Mouse (Mus musculus): ENCODE data around the gene Timm10. TPM values are rescaled to one million over a fixed set of nuclear protein-coding genes. Genes with fewer than 3 reads are reported as not detected.

The Timm10 gene
- polyA plus RNA-seq, 1 experiment from 2014 or later = 43.0 TPM

- no peak overlapping the region for H3K4me2 ChIP-seq (ENCODE audit: low read depth, low read length, severe bottlenecking)
- peaks cover 4% of the 10 kb centered on the region; the same call in 1 of the 2 replicates for H3K27me3 ChIP-seq (ENCODE audit: control insufficient read depth, insufficient read depth, low read length)
- 81% methylated on average over 3 of the region's 3 CpGs for WGBS
- no peak overlapping the region for H3K9ac ChIP-seq (ENCODE audit: low read length)
- peaks cover 7% of the 10 kb centered on the region for H3K4me1 ChIP-seq (replicated peaks; ENCODE audit: control insufficient read depth, insufficient read depth, low read length)
- no peak overlapping the region for H3K4me3 ChIP-seq (ENCODE audit: low read depth, low read length)
- H3K27ac ChIP-seq (ENCODE audit: low read depth, low read length) = no peak overlapping the region
- no peak for DNase-seq (ENCODE audit: low spot score)
- no peaks in the 10 kb centered on the region for H3K9me3 ChIP-seq (ENCODE audit: control insufficient read depth, low read length)
- H3K36me3 ChIP-seq (ENCODE audit: control insufficient read depth, insufficient read depth, low read length) = no peaks in the 10 kb centered on the region
- ATAC-seq (replicated peaks; ENCODE audit: low FRiP score) = no peak
Observed at GRCm38 (mm10) chr2:84861430-84861829, 34.6 kb downstream of the Timm10 start.

- no peak overlapping the region for H3K4me3 ChIP-seq (ENCODE audit: low read depth, low read length)
- H3K27me3 ChIP-seq (ENCODE audit: control insufficient read depth, insufficient read depth, low read length) = peaks cover 11% of the 10 kb centered on the region
- H3K36me3 ChIP-seq (ENCODE audit: control insufficient read depth, insufficient read depth, low read length) = no peaks in the 10 kb centered on the region
- DNase-seq (ENCODE audit: low spot score) = no peak
- H3K4me2 ChIP-seq (ENCODE audit: low read depth, low read length, severe bottlenecking) = no peak overlapping the region
- H3K9me3 ChIP-seq (ENCODE audit: control insufficient read depth, low read length) = no peaks in the 10 kb centered on the region
- H3K27ac ChIP-seq (ENCODE audit: low read depth, low read length) = no peak overlapping the region
- H3K4me1 ChIP-seq (replicated peaks; ENCODE audit: control insufficient read depth, insufficient read depth, low read length) = peaks cover 9% of the 10 kb centered on the region
- 78% methylated on average over 3 of the region's 3 CpGs for WGBS
- ATAC-seq (replicated peaks; ENCODE audit: low FRiP score) = no peak
- H3K9ac ChIP-seq (ENCODE audit: low read length) = no peak overlapping the region
Observed at GRCm38 (mm10) chr2:84862231-84862630, 35.4 kb downstream of the Timm10 start.

GRCm38 (mm10) chr2:84865616-84866571 lies 39.1 kb downstream of the Timm10 start:
- Histone ChIP-seq H3K9me3 (ENCODE audit: control insufficient read depth, low read length) (no peaks in the 10 kb centered on the region), H3K4me2 (ENCODE audit: low read depth, low read length, severe bottlenecking) (peak overlapping the region; percentile 75), H3K9ac (ENCODE audit: low read length) (peak overlapping the region; percentile 49), H3K27me3 (ENCODE audit: control insufficient read depth, insufficient read depth, low read length) (peaks cover 31% of the 10 kb centered on the region), H3K4me3 (ENCODE audit: low read depth, low read length) (peak overlapping the region; percentile 33), H3K27ac (ENCODE audit: low read depth, low read length) (peak overlapping the region; percentile 12; the same call in 1 of the 2 replicates), H3K36me3 (ENCODE audit: control insufficient read depth, insufficient read depth, low read length) (no peaks in the 10 kb centered on the region), H3K4me1 (replicated peaks; ENCODE audit: control insufficient read depth, insufficient read depth, low read length) (peaks cover 9% of the 10 kb centered on the region)
- 1% methylated on average over 47 of the region's 47 CpGs for WGBS
- peak; percentile 85 for DNase-seq (ENCODE audit: low spot score)
- peak; percentile 69 for ATAC-seq (replicated peaks; ENCODE audit: low FRiP score)

- no peak overlapping the region for H3K9ac ChIP-seq (ENCODE audit: low read length)
- no peak overlapping the region for H3K4me3 ChIP-seq (ENCODE audit: low read depth, low read length)
- H3K36me3 ChIP-seq (ENCODE audit: control insufficient read depth, insufficient read depth, low read length) = no peaks in the 10 kb centered on the region
- DNase-seq (ENCODE audit: low spot score) = peak; percentile 84
- H3K27ac ChIP-seq (ENCODE audit: low read depth, low read length) = no peak overlapping the region
- no peak overlapping the region for H3K4me2 ChIP-seq (ENCODE audit: low read depth, low read length, severe bottlenecking)
- H3K9me3 ChIP-seq (ENCODE audit: control insufficient read depth, low read length) = no peaks in the 10 kb centered on the region; the same call in 1 of the 2 replicates
- WGBS = 7% methylated on average over 5 of the region's 5 CpGs
- H3K27me3 ChIP-seq (ENCODE audit: control insufficient read depth, insufficient read depth, low read length) = peaks cover 57% of the 10 kb centered on the region
- no peak for ATAC-seq (replicated peaks; ENCODE audit: low FRiP score)
- peaks cover 16% of the 10 kb centered on the region for H3K4me1 ChIP-seq (replicated peaks; ENCODE audit: control insufficient read depth, insufficient read depth, low read length)
Observed at GRCm38 (mm10) chr2:84868521-84868943, 41.7 kb downstream of the Timm10 start.

- ATAC-seq (replicated peaks; ENCODE audit: low FRiP score) = no peak
- Histone ChIP-seq H3K4me1 (replicated peaks; ENCODE audit: control insufficient read depth, insufficient read depth, low read length) (peaks cover 16% of the 10 kb centered on the region), H3K27ac (ENCODE audit: low read depth, low read length) (no peak overlapping the region)
Observed at GRCm38 (mm10) chr2:84868977-84869376, 42.2 kb downstream of the Timm10 start.

GRCm38 (mm10) chr2:84870623-84871160 lies 43.9 kb downstream of the Timm10 start:
- H3K4me1 ChIP-seq (replicated peaks; ENCODE audit: control insufficient read depth, insufficient read depth, low read length) = peaks cover 15% of the 10 kb centered on the region
- ATAC-seq (replicated peaks; ENCODE audit: low FRiP score) = no peak
- no peak overlapping the region for H3K27ac ChIP-seq (ENCODE audit: low read depth, low read length)
- no peak overlapping the region for H3K4me3 ChIP-seq (ENCODE audit: low read depth, low read length)
- no peaks in the 10 kb centered on the region for H3K36me3 ChIP-seq (ENCODE audit: control insufficient read depth, insufficient read depth, low read length)
- H3K4me2 ChIP-seq (ENCODE audit: low read depth, low read length, severe bottlenecking) = no peak overlapping the region
- H3K9me3 ChIP-seq (ENCODE audit: control insufficient read depth, low read length) = no peaks in the 10 kb centered on the region; the same call in 1 of the 2 replicates
- no peak for DNase-seq (ENCODE audit: low spot score)
- H3K9ac ChIP-seq (ENCODE audit: low read length) = no peak overlapping the region
- peaks cover 63% of the 10 kb centered on the region for H3K27me3 ChIP-seq (ENCODE audit: control insufficient read depth, insufficient read depth, low read length)
- 66% methylated on average over 4 of the region's 4 CpGs for WGBS

More at GRCm38 (mm10) chr2:84868977-84869376, 42.2 kb downstream of the Timm10 start:
- Histone ChIP-seq H3K4me3 (ENCODE audit: low read depth, low read length) (no peak overlapping the region), H3K9me3 (ENCODE audit: control insufficient read depth, low read length) (no peaks in the 10 kb centered on the region; the same call in 1 of the 2 replicates), H3K27me3 (ENCODE audit: control insufficient read depth, insufficient read depth, low read length) (peaks cover 60% of the 10 kb centered on the region), H3K4me2 (ENCODE audit: low read depth, low read length, severe bottlenecking) (no peak overlapping the region), H3K9ac (ENCODE audit: low read length) (no peak overlapping the region), H3K36me3 (ENCODE audit: control insufficient read depth, insufficient read depth, low read length) (no peaks in the 10 kb centered on the region)
- DNase-seq (ENCODE audit: low spot score) = no peak
- 55% methylated on average over 2 of the region's 2 CpGs for WGBS

- ATAC-seq (replicated peaks; ENCODE audit: low FRiP score) (peak; percentile 32), DNase-seq (ENCODE audit: low spot score) (peak; percentile 68)
- H3K36me3 ChIP-seq (ENCODE audit: control insufficient read depth, insufficient read depth, low read length) = no peaks in the 10 kb centered on the region
- peaks cover 7% of the 10 kb centered on the region for H3K4me1 ChIP-seq (replicated peaks; ENCODE audit: control insufficient read depth, insufficient read depth, low read length)
- WGBS = 1% methylated on average over 70 of the region's 78 CpGs
- no peaks in the 10 kb centered on the region; the same call in 1 of the 2 replicates for H3K9me3 ChIP-seq (ENCODE audit: control insufficient read depth, low read length)
- H3K27me3 ChIP-seq (ENCODE audit: control insufficient read depth, insufficient read depth, low read length) = peaks cover 53% of the 10 kb centered on the region
- H3K4me2 ChIP-seq (ENCODE audit: low read depth, low read length, severe bottlenecking) = peak overlapping the region; percentile 63
- peak overlapping the region; percentile 36 for H3K4me3 ChIP-seq (ENCODE audit: low read depth, low read length)
- H3K9ac ChIP-seq (ENCODE audit: low read length) = peak overlapping the region; percentile 47; the same call in 1 of the 2 replicates
- H3K27ac ChIP-seq (ENCODE audit: low read depth, low read length) = no peak overlapping the region
Observed at GRCm38 (mm10) chr2:84872105-84872716, 45.4 kb downstream of the Timm10 start.

GRCm38 (mm10) chr2:84875842-84876241 lies 49.0 kb downstream of the Timm10 start:
- no peaks in the 10 kb centered on the region; the same call in 1 of the 2 replicates for H3K9me3 ChIP-seq (ENCODE audit: control insufficient read depth, low read length)
- no peak overlapping the region for H3K27ac ChIP-seq (ENCODE audit: low read depth, low read length)
- no peak for DNase-seq (ENCODE audit: low spot score)
- 57% methylated on average over 6 of the region's 6 CpGs for WGBS
- no peak overlapping the region for H3K4me2 ChIP-seq (ENCODE audit: low read depth, low read length, severe bottlenecking)
- H3K9ac ChIP-seq (ENCODE audit: low read length) = no peak overlapping the region
- H3K27me3 ChIP-seq (ENCODE audit: control insufficient read depth, insufficient read depth, low read length) = peaks cover 33% of the 10 kb centered on the region
- H3K4me1 ChIP-seq (replicated peaks; ENCODE audit: control insufficient read depth, insufficient read depth, low read length) = peaks cover 7% of the 10 kb centered on the region
- ATAC-seq (replicated peaks; ENCODE audit: low FRiP score) = no peak
- no peak overlapping the region for H3K4me3 ChIP-seq (ENCODE audit: low read depth, low read length)
- no peaks in the 10 kb centered on the region for H3K36me3 ChIP-seq (ENCODE audit: control insufficient read depth, insufficient read depth, low read length)

Data from forebrain, embryonic 11.5 days (tissue).